Mouse (Mus musculus): Measurements from ENCODE around the gene Trib2. TPM values are rescaled to one million over a fixed set of nuclear protein-coding genes. Genes with fewer than 3 reads are reported as not detected.

Trib2 gene
- polyA plus RNA-seq, 1 experiment from 2014 or later, result 63.3 TPM

- H3K9me3 ChIP-seq (ENCODE audit: control insufficient read depth, low read length), result no peaks in the 10 kb centered on the region
- peak; percentile 72 for DNase-seq (ENCODE audit: low spot score)
- H3K4me1 ChIP-seq (replicated peaks; ENCODE audit: control insufficient read depth, insufficient read depth, low read length), result peaks cover 3% of the 10 kb centered on the region; the same call in 1 of the 2 replicates
- peak overlapping the region; percentile 94 for H3K27ac ChIP-seq (ENCODE audit: low read depth, low read length)
- peak overlapping the region; percentile 90 for H3K9ac ChIP-seq (ENCODE audit: low read depth, low read length)
- peak overlapping the region; percentile 79 for H3K4me3 ChIP-seq (ENCODE audit: low read depth, low read length)
- peak; percentile 46 for ATAC-seq (ENCODE audit: low FRiP score)
- peak overlapping the region; percentile 61 for H3K4me2 ChIP-seq (replicated peaks; ENCODE audit: low read depth, low read length)
- under 1% methylated on average over 23 of the region's 23 CpGs for WGBS
- H3K27me3 ChIP-seq (ENCODE audit: control insufficient read depth, insufficient read depth, low read length), result no peaks in the 10 kb centered on the region
- H3K36me3 ChIP-seq (ENCODE audit: control insufficient read depth, insufficient read depth, low read length), result no peaks in the 10 kb centered on the region
These were observed 492 bp downstream of the Trib2 start for GRCm38 (mm10) chr12:15816254-15816605.

GRCm38 (mm10) chr12:15815576-15816253, 1.0 kb downstream of the Trib2 start:
- peak; percentile 33 for ATAC-seq (ENCODE audit: low FRiP score)
- WGBS, result under 1% methylated on average over 49 of the region's 49 CpGs
- no peaks in the 10 kb centered on the region for H3K9me3 ChIP-seq (ENCODE audit: control insufficient read depth, low read length)
- H3K27ac ChIP-seq (ENCODE audit: low read depth, low read length), result peak overlapping the region; percentile 94
- H3K4me2 ChIP-seq (replicated peaks; ENCODE audit: low read depth, low read length), result peak overlapping the region; percentile 61
- no peaks in the 10 kb centered on the region for H3K36me3 ChIP-seq (ENCODE audit: control insufficient read depth, insufficient read depth, low read length)
- H3K4me1 ChIP-seq (replicated peaks; ENCODE audit: control insufficient read depth, insufficient read depth, low read length), result peaks cover 3% of the 10 kb centered on the region; the same call in 1 of the 2 replicates
- H3K9ac ChIP-seq (ENCODE audit: low read depth, low read length), result peak overlapping the region; percentile 90
- peak; percentile 80 for DNase-seq (ENCODE audit: low spot score)
- H3K27me3 ChIP-seq (ENCODE audit: control insufficient read depth, insufficient read depth, low read length), result no peaks in the 10 kb centered on the region
- H3K4me3 ChIP-seq (ENCODE audit: low read depth, low read length), result peak overlapping the region; percentile 79

- Histone ChIP-seq H3K36me3 (ENCODE audit: control insufficient read depth, insufficient read depth, low read length) (no peaks in the 10 kb centered on the region), H3K9ac (ENCODE audit: low read depth, low read length) (peak overlapping the region; percentile 90), H3K4me1 (replicated peaks; ENCODE audit: control insufficient read depth, insufficient read depth, low read length) (peaks cover 3% of the 10 kb centered on the region; the same call in 1 of the 2 replicates), H3K4me2 (replicated peaks; ENCODE audit: low read depth, low read length) (peak overlapping the region; percentile 61), H3K27me3 (ENCODE audit: control insufficient read depth, insufficient read depth, low read length) (no peaks in the 10 kb centered on the region), H3K27ac (ENCODE audit: low read depth, low read length) (peak overlapping the region; percentile 94), H3K9me3 (ENCODE audit: control insufficient read depth, low read length) (no peaks in the 10 kb centered on the region), H3K4me3 (ENCODE audit: low read depth, low read length) (peak overlapping the region; percentile 79)
- under 1% methylated on average over 23 of the region's 23 CpGs for WGBS
- ATAC-seq (ENCODE audit: low FRiP score) (no peak), DNase-seq (ENCODE audit: low spot score) (peak; percentile 74)
These were observed 1.5 kb downstream of the Trib2 start for GRCm38 (mm10) chr12:15815170-15815575.

GRCm38 (mm10) chr12:15814249-15815081, 2.3 kb downstream of the Trib2 start:
- no peaks in the 10 kb centered on the region for H3K9me3 ChIP-seq (ENCODE audit: control insufficient read depth, low read length)
- DNase-seq (ENCODE audit: low spot score) (peak; percentile 70), ATAC-seq (ENCODE audit: low FRiP score) (no peak)
- peaks cover 3% of the 10 kb centered on the region; the same call in 1 of the 2 replicates for H3K4me1 ChIP-seq (replicated peaks; ENCODE audit: control insufficient read depth, insufficient read depth, low read length)
- peak overlapping the region; percentile 79 for H3K4me3 ChIP-seq (ENCODE audit: low read depth, low read length)
- peak overlapping the region; percentile 90 for H3K9ac ChIP-seq (ENCODE audit: low read depth, low read length)
- H3K27ac ChIP-seq (ENCODE audit: low read depth, low read length), result peak overlapping the region; percentile 94
- no peaks in the 10 kb centered on the region for H3K36me3 ChIP-seq (ENCODE audit: control insufficient read depth, insufficient read depth, low read length)
- H3K27me3 ChIP-seq (ENCODE audit: control insufficient read depth, insufficient read depth, low read length), result no peaks in the 10 kb centered on the region
- peak overlapping the region; percentile 61 for H3K4me2 ChIP-seq (replicated peaks; ENCODE audit: low read depth, low read length)
- WGBS, result 0% methylated on average over 32 of the region's 32 CpGs

DNA sequence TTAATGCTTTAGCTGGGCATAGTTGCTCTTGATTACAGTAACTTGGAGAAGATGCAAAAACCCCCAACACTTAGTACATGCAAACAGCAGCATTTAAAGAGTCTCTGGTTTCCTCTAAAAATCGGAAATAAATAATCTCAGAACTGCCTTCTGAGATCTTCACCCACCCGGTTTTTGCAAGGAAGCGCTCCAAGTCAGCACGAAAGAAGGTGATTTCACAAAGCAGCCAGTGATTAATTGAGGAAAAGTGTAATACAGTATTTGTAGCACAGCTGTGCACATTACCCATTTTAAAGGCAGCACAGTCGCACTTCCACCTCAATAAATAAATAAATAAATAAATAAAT, 2.9 kb downstream of the Trib2 start:
- Histone ChIP-seq H3K4me1 (replicated peaks; ENCODE audit: control insufficient read depth, insufficient read depth, low read length) (peaks cover 3% of the 10 kb centered on the region; the same call in 1 of the 2 replicates), H3K27me3 (ENCODE audit: control insufficient read depth, insufficient read depth, low read length) (no peaks in the 10 kb centered on the region), H3K27ac (ENCODE audit: low read depth, low read length) (peak overlapping the region; percentile 94), H3K9me3 (ENCODE audit: control insufficient read depth, low read length) (no peaks in the 10 kb centered on the region), H3K9ac (ENCODE audit: low read depth, low read length) (peak overlapping the region; percentile 90), H3K36me3 (ENCODE audit: control insufficient read depth, insufficient read depth, low read length) (no peaks in the 10 kb centered on the region), H3K4me3 (ENCODE audit: low read depth, low read length) (peak overlapping the region; percentile 79), H3K4me2 (replicated peaks; ENCODE audit: low read depth, low read length) (peak overlapping the region; percentile 61)
- WGBS, result 8% methylated on average over 5 of the region's 5 CpGs
- no peak for DNase-seq (ENCODE audit: low spot score)
- ATAC-seq (ENCODE audit: low FRiP score), result no peak

- Histone ChIP-seq H3K9me3 (ENCODE audit: control insufficient read depth, low read length) (no peaks in the 10 kb centered on the region), H3K4me2 (replicated peaks; ENCODE audit: low read depth, low read length) (peak overlapping the region; percentile 61), H3K4me1 (replicated peaks; ENCODE audit: control insufficient read depth, insufficient read depth, low read length) (peaks cover 3% of the 10 kb centered on the region; the same call in 1 of the 2 replicates), H3K27ac (ENCODE audit: low read depth, low read length) (peak overlapping the region; percentile 94), H3K4me3 (ENCODE audit: low read depth, low read length) (peak overlapping the region; percentile 79), H3K9ac (ENCODE audit: low read depth, low read length) (peak overlapping the region; percentile 90), H3K36me3 (ENCODE audit: control insufficient read depth, insufficient read depth, low read length) (no peaks in the 10 kb centered on the region; the same call in 1 of the 2 replicates), H3K27me3 (ENCODE audit: control insufficient read depth, insufficient read depth, low read length) (no peaks in the 10 kb centered on the region)
- DNase-seq (ENCODE audit: low spot score) (peak; percentile 65), ATAC-seq (ENCODE audit: low FRiP score) (no peak)
- 19% methylated on average over 12 of the region's 12 CpGs for WGBS
These were observed 3.4 kb downstream of the Trib2 start for GRCm38 (mm10) chr12:15813133-15813818.

GRCm38 (mm10) chr12:15812139-15812962, 4.4 kb downstream of the Trib2 start:
- Histone ChIP-seq H3K4me1 (replicated peaks; ENCODE audit: control insufficient read depth, insufficient read depth, low read length) (peaks cover 3% of the 10 kb centered on the region; the same call in 1 of the 2 replicates), H3K4me2 (replicated peaks; ENCODE audit: low read depth, low read length) (peak overlapping the region; percentile 61), H3K27ac (ENCODE audit: low read depth, low read length) (0 out of 2 replicates have a peak overlapping the region, but pooled peaks have one; percentile 62), H3K9me3 (ENCODE audit: control insufficient read depth, low read length) (no peaks in the 10 kb centered on the region), H3K36me3 (ENCODE audit: control insufficient read depth, insufficient read depth, low read length) (no peaks in the 10 kb centered on the region; the same call in 1 of the 2 replicates), H3K27me3 (ENCODE audit: control insufficient read depth, insufficient read depth, low read length) (no peaks in the 10 kb centered on the region), H3K4me3 (ENCODE audit: low read depth, low read length) (peak overlapping the region; percentile 79), H3K9ac (ENCODE audit: low read depth, low read length) (peak overlapping the region; percentile 16; the same call in 1 of the 2 replicates)
- ATAC-seq (ENCODE audit: low FRiP score), result no peak
- DNase-seq (ENCODE audit: low spot score), result peak; percentile 21
- WGBS, result 53% methylated on average over 6 of the region's 6 CpGs
